Mouse (Mus musculus): ENCODE data around the gene Fyco1.
"Not testable (repeated sequence)": the region's sequence is repeated elsewhere in the genome, so short reads cannot be mapped to it uniquely, and the experiment has no call there.

Gene Fyco1

DNA sequence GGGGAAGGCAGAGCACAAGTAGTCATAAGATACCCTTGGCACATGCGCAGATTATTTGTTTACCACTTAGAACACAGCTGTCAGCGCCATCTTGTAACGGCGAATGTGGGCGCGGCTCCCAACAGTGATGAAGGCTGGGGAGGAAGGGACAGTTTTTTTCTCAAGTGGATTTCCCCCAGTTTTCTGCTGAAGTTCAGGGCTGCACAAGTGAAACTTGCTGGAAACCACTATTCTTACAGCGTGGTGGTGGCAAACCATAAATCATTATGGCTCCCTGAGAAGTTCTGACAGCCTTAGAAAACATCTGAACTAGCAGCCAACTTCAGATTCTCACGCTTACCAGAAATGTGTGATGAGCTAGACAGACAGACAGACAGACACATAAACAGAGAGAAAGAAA, 102.0 kb downstream of the Fyco1 start:
- DNase-seq (ENCODE audit: low spot score in 2 of 2) = not testable (repeated sequence)

DNA sequence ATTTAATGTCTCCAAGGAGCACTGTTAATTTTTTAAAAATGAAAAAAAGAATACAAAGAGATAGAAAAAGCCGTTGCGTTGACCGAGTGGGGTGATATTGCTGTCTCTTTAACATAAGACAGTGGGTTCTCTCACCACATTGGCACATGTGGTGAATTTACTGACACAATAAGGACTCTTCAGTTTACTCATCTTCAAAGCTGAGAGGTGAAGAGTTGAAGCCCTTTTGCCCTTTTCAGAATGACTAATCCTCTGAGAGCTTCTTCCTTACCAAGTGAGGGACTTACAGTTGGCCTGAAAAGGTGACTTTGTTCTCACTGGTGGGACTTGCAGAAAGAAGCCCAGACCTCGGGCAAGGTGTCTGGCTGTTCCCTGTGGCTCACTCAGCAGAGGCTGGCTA, 110.9 kb downstream of the Fyco1 start:
- no peak for DNase-seq (ENCODE audit: low spot score in 2 of 2)

Measured in spleen, postnatal 4 days (tissue).